Mouse (Mus musculus) embryo, embryonic 11 days (tissue): ENCODE measurements at regions not wholly inside any gene's neighbourhood (a gene's known extent, or its start where the extent isn't known, plus 50 kb on each side); places are given as distances from the start of the nearest gene placed in this dataset.
A peak's percentile ranks its signal among the peaks of the same experiment; 100 is the strongest.

ENCODE experiments used
- DNase-seq: peaks from one replicate; pipeline ENCODE4 v3.0.0-alpha.2; 2015

GRCm38 (mm10) chr13:37579231-37579630, 199.0 kb upstream of the Rreb1 start:
- no peak for DNase-seq

- DNase-seq, result peak; percentile 41
These were observed 198.4 kb upstream of the Rreb1 start for GRCm38 (mm10) chr13:37579775-37580174.

DNA sequence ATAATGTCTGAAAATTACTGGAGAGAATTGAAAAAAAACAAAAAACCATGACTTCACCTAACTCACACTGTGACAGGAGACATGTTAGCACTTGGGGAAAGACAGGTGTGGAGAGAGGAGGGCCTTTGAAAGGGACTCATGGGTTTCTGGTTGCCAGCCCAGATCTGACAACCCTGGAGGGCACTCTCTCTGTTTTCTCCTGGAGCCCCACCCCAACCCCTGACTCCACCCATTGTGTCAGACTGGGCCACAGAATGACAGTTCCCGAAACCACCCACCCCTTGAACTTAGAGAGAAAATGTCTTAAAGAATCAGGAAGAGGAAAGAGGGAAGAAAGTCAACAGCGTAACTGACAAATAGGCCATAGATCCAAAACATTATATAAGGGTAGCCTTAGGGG, 197.4 kb upstream of the Rreb1 start:
- no peak for DNase-seq

- DNase-seq, result no peak
These were observed 196.8 kb upstream of the Rreb1 start for GRCm38 (mm10) chr13:37581374-37581773.

- no peak for DNase-seq
These were observed 192.7 kb upstream of the Rreb1 start for GRCm38 (mm10) chr13:37585476-37585875.

- DNase-seq, result no peak
These were observed 191.7 kb upstream of the Rreb1 start for GRCm38 (mm10) chr13:37586511-37586910.

- no peak for DNase-seq
These were observed 190.3 kb upstream of the Rreb1 start for GRCm38 (mm10) chr13:37587911-37588310.

GRCm38 (mm10) chr13:37588528-37589176, 189.5 kb upstream of the Rreb1 start:
- no peak for DNase-seq

DNA sequence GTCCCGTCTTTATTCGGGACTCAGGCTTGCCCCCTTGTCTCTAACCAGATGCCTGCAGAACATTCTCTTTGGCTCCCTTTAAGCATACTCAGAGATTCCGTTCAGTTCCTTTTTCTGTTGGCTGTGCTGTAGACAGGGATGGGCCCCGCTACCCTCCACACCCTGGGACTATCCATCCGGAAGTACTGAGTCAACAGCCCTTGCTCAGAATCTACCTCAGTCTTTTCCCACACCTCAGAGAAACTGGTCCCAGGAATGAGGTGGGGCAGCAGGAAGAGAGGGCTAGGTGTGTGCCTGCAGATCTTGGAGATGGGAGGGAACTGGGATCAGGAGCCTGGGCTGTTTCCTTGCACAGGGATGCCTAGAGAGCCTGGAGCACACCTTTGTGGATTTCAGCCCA, 186.1 kb upstream of the Rreb1 start:
- DNase-seq, result no peak

GRCm38 (mm10) chr13:37595196-37595595, 183.0 kb upstream of the Rreb1 start:
- DNase-seq, result no peak

- DNase-seq, result no peak
These were observed 180.6 kb upstream of the Rreb1 start for GRCm38 (mm10) chr13:37597575-37597974.

DNA sequence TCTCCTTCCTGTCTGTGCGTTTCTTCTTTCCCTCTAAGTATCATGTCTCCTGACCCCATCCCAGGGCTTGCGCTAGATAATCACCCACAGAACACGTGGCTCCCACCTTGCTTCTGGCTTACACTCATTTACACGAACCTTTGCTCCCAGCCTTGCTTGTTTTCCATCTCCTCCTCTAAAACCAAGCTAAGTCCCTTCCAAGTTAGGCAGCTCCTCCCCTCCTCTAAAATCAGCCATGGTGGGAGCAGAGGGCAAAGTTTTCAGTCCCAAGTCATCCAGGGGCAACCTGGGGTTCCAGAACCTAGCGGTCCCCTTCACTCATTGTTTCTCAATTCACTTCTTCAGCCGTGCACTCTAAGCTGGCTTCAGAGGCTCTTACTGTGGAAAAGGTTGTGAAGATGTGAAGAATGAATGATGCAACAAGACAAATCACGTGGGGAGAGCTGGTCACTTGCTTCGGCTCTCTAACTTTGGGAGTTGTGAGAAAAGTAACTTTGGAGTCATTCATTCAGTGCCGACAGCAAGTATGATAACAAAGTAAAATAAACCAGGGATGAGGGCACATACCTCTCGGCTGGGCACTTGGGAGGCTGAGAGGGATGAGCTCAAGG, 179.9 kb upstream of the Rreb1 start:
- no peak for DNase-seq

DNA sequence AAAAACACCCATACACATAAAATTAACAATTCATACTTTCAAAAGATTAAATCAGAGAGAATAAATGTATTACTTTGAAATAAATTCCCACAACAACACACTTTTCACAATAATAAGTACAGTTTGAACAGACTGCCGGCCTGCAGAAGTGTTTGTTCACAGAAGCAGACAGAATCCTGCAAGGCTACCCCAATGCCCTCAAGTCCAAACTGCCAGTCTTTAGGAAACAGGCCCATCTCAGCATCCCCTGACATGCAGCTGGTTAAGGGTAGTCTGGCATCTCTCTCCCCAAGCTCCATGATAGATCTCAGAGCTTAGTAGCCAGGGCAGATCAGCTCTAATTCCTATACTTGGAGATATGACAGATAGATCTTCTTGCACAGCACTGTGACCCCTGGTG, 178.5 kb upstream of the Rreb1 start:
- DNase-seq, result no peak

DNA sequence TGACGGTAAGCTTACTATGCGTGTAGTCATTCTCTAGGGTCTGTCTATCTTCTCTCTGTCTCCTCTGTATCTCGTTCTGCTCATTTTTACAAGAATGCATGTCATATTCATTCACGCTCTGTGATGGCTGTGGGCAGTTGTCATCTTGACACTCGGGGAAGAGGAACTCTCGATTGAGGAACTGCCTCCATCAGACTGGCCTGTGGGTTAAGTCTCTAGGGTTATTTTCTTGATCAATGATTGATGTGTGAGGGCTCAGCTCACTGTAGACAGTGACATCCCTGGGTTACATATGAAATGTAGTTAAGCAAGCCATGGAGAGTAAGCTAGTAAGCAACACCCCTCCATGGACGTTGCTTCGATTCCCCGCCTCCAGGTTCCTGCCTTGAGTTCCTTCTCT, 178.0 kb upstream of the Rreb1 start:
- no peak for DNase-seq

GRCm38 (mm10) chr13:37601068-37601467, 177.1 kb upstream of the Rreb1 start:
- no peak for DNase-seq

DNA sequence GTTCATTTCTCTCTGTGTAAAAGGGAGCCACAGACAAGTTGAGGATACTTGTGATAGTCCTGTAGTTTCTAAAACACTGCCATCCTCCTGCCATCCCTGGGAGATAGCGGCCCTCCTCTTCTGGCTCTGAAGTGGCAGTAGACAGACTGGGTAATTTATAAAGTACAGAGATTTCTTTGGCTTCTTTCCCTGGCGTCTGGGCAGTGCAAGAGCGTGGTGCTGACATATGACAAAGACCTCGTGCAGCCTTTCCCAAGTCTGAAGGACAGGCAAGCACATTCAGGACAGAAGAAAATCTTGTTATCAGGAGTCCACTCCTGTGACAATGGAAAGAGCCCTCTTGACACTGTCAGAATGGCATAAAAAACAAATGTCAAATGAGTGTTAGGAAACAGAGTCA, 175.9 kb upstream of the Rreb1 start:
- no peak for DNase-seq

GRCm38 (mm10) chr13:37603226-37603994, 174.8 kb upstream of the Rreb1 start:
- DNase-seq, result no peak

DNA sequence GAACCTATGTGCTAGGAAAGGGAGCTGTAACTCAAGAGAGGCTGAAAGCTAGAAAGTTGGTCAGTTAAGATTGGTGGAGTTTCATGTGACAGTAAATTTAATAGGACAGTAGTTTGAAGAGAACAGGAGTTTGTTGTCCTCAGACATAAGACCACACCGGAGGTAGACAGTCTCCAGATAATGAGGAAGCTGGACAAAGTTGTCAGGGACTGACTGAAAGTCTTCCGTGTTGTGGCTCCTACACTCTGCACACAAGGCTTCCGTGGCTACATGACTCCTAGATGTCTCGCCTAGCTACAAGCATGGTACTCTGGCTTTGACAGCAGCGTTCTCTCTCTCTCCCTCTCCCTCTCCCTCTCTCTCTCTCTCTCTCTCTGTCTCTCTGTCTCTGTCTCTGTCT, 171.9 kb upstream of the Rreb1 start:
- DNase-seq, result no peak

DNA sequence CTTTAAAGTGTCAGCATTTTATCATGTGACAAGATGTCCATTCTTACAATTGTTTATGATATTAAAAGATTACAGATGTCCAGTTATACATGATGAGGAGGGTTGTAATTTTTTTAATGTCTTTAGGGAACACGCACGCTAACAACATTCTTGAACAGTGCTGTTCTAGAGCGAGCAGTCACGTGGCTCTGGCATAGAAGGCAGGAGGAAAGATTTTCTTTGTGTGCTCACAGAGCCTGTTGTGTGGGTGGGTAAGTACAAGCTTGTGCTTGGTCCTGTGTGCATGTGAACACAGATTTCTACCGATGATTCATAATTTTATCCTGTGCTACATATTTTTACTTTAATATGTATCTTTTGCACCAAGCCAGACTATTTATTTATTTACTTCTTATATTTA, 169.1 kb upstream of the Rreb1 start:
- DNase-seq, result no peak

- DNase-seq, result no peak
These were observed 166.8 kb upstream of the Rreb1 start for GRCm38 (mm10) chr13:37611387-37611786.

GRCm38 (mm10) chr13:37617015-37617414, 161.2 kb upstream of the Rreb1 start:
- DNase-seq, result no peak

- DNase-seq, result peak; percentile 24
These were observed 158.1 kb upstream of the Rreb1 start for GRCm38 (mm10) chr13:37619841-37620725.
